Mouse (Mus musculus) T-helper 1 cell (primary cell): ENCODE data around the gene Slc26a3.

ENCODE experiments used
- in situ Hi-C: fragments of 300-600 bp; cut with MboI, MseI; formaldehyde crosslinking; loops from one replicate; pipeline ENCODE4 v1.15.1; 2025; ENCODE audit warnings: high pct_unique_total_duplicates

Slc26a3 gene

GRCm38 (mm10) chr12:31390571-31390970 lies at the start of gene Slc26a3:
Gene Slc26a3 (plus strand): TSS chr12:31390871.
- in situ Hi-C loops, result no loop called here

- in situ Hi-C loops, result no loop called here
Measured at GRCm38 (mm10) chr12:31350191-31350943, 40.3 kb upstream of the Slc26a3 start.

GRCm38 (mm10) chr12:31350944-31351928 lies 39.4 kb upstream of the Slc26a3 start, which contains the start of gene Dld:
Gene Dld (minus strand): TSS chr12:31351453.
- in situ Hi-C loops, result no loop called here

- in situ Hi-C loops, result no loop called here
Measured at GRCm38 (mm10) chr12:31366428-31366827, 24.2 kb upstream of the Slc26a3 start.

GRCm38 (mm10) chr12:31367721-31368120 lies 22.9 kb upstream of the Slc26a3 start:
- in situ Hi-C loops, result no loop called here

- in situ Hi-C loops, result no loop called here
Measured at GRCm38 (mm10) chr12:31369118-31369517, 21.6 kb upstream of the Slc26a3 start.

- in situ Hi-C loops, result loop anchor here (10.0 kb wide), 1 partner anchor 125 kb away; the partner anchor contains the start of gene Cbll1
Measured at GRCm38 (mm10) chr12:31369656-31370055, 21.0 kb upstream of the Slc26a3 start.

GRCm38 (mm10) chr12:31374603-31375282 lies 15.9 kb upstream of the Slc26a3 start:
- in situ Hi-C loops, result loop anchor here (10.0 kb wide), 1 partner anchor 120 kb away; the partner anchor contains the start of gene Cbll1

- in situ Hi-C loops, result loop anchor here (10.0 kb wide), 1 partner anchor 120 kb away; the partner anchor contains the start of gene Cbll1
Measured at GRCm38 (mm10) chr12:31375283-31375615, 15.4 kb upstream of the Slc26a3 start.

GRCm38 (mm10) chr12:31376326-31376950 lies 14.2 kb upstream of the Slc26a3 start:
- in situ Hi-C loops, result loop anchor here (10.0 kb wide), 1 partner anchor 118 kb away; the partner anchor contains the start of gene Cbll1

GRCm38 (mm10) chr12:31377241-31377640 lies 13.4 kb upstream of the Slc26a3 start:
- in situ Hi-C loops, result loop anchor here (10.0 kb wide), 1 partner anchor 118 kb away; the partner anchor contains the start of gene Cbll1

- in situ Hi-C loops, result no loop called here
Measured at GRCm38 (mm10) chr12:31380878-31381277, 9.8 kb upstream of the Slc26a3 start.

- in situ Hi-C loops, result no loop called here
Measured at GRCm38 (mm10) chr12:31382451-31382850, 8.2 kb upstream of the Slc26a3 start.

- in situ Hi-C loops, result no loop called here
Measured at GRCm38 (mm10) chr12:31387303-31387702, 3.4 kb upstream of the Slc26a3 start.

- in situ Hi-C loops, result no loop called here
Measured at GRCm38 (mm10) chr12:31391696-31392095, 1.0 kb downstream of the Slc26a3 start.

- in situ Hi-C loops, result no loop called here
Measured at GRCm38 (mm10) chr12:31395895-31396294, 5.2 kb downstream of the Slc26a3 start.

GRCm38 (mm10) chr12:31397709-31398108 lies 7.0 kb downstream of the Slc26a3 start:
- in situ Hi-C loops, result no loop called here

- in situ Hi-C loops, result no loop called here
Measured at GRCm38 (mm10) chr12:31400821-31401220, 10.2 kb downstream of the Slc26a3 start.

GRCm38 (mm10) chr12:31401930-31402329 lies 11.3 kb downstream of the Slc26a3 start:
- in situ Hi-C loops, result no loop called here

- in situ Hi-C loops, result no loop called here
Measured at GRCm38 (mm10) chr12:31404575-31405240, 14.0 kb downstream of the Slc26a3 start.
